Mouse (Mus musculus): ENCODE results near the gene Fam3b.

DNA sequence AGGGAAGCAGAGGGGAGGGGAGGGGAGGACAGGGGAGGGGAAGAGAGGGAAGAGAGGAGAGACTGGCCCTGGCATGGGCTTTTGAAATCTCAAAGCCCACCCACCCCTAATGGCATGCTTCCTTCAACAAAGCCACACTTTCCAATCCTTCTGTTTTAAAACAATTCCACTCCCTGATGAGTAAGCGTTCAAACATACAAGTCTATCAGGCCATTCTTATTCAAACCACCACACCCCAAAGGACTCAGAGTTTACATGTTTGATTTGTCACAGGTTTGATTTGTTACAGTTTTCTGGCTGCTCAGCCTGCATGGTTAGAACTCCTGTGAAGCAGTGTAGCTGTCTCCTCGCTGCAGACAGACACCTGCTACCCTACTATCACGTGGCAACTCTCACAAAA lies 18.6 kb downstream of the Fam3b start:
- TF ChIP-seq EP300 (IDR thresholded peaks at IDR 0.05; ENCODE audit: low read depth in 1 of 2, low read length in 2 of 2) (no peak), CTCF (IDR thresholded peaks at IDR 0.05 in 2 of 3, conservative IDR thresholded peaks at IDR 0.05 in 1 of 3; ENCODE audit: control insufficient read depth in 1 of 3, insufficient read depth in 1 of 3, low read depth in 2 of 3, low read length in 3 of 3, poor library complexity in 1 of 3, severe bottlenecking in 1 of 3) (no peak), TAL1 (IDR thresholded peaks at IDR 0.05; ENCODE audit: low read length) (no peak), ETS1 (IDR thresholded peaks at IDR 0.05; ENCODE audit: low read depth, low read length) (no peak)
